Mouse (Mus musculus): ENCODE measurements around the gene Gemin5. TPM values are rescaled to one million over a fixed set of nuclear protein-coding genes. Genes with fewer than 3 reads are reported as not detected.
A peak's percentile ranks its signal among the peaks of the same experiment; 100 is the strongest.
"Not testable (repeated sequence)": the region's sequence is repeated elsewhere in the genome, so short reads cannot be mapped to it uniquely, and the experiment has no call there.

Gene Gemin5
- polyA plus RNA-seq, 2 experiments, result 5.9 to 8.4 TPM

DNA sequence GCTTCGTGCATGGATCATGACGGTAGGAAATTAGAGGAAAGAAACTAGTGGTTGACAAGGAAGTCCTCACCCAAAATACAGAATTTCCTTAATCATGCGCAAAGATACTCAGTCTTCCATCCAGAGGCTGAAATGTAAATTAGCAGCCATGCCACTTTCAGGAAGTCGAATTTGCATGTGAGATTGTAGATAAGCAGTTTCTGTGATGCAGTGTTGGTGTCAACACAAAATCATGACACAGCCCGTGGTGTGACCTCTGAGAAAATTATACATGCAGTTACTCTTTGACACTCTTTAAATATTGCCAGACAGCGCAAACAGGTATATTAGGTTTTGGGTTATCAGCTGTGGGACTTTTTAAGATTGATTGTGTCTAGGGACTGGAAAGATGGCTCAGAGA lies 21.3 kb upstream of the Gemin5 start:
- H3K4me1 ChIP-seq (replicated peaks; ENCODE audit: control insufficient read depth in 2 of 2, insufficient read depth in 2 of 2, low read length in 1 of 2), result peaks cover 0 to 4% of the 10 kb centered on the region in 2 experiments; a peak in 2 of 4 replicates
- H3K4me3 ChIP-seq (ENCODE audit: insufficient read depth in 1 of 2, low read depth in 2 of 2, low read length in 2 of 2), result no peak overlapping the region
- DNase-seq (ENCODE audit: low read depth in 3 of 3, low spot score in 3 of 3) (no peak), ATAC-seq (ENCODE audit: insufficient read depth) (no peak)
- no peaks in the 10 kb centered on the region for H3K27me3 ChIP-seq (ENCODE audit: control insufficient read depth, insufficient read depth, low read length)
- H3K9me3 ChIP-seq (ENCODE audit: control insufficient read depth, low read length), result no peaks in the 10 kb centered on the region
- no peak overlapping the region for H3K27ac ChIP-seq
- H3K9ac ChIP-seq (replicated peaks), result no peak overlapping the region
- TF ChIP-seq EP300 (IDR thresholded peaks at IDR 0.05; ENCODE audit: low read depth) (no peak), CTCF (IDR thresholded peaks at IDR 0.05; ENCODE audit: low read depth) (no peak)
- H3K4me2 ChIP-seq (ENCODE audit: low read depth), result no peak overlapping the region
- H3K36me3 ChIP-seq (replicated peaks; ENCODE audit: control insufficient read depth, insufficient read depth, low read depth), result no peaks in the 10 kb centered on the region
- WGBS (ENCODE audit: insufficient replicate concordance), result 80% methylated on average over 6 of the region's 6 CpGs

DNA sequence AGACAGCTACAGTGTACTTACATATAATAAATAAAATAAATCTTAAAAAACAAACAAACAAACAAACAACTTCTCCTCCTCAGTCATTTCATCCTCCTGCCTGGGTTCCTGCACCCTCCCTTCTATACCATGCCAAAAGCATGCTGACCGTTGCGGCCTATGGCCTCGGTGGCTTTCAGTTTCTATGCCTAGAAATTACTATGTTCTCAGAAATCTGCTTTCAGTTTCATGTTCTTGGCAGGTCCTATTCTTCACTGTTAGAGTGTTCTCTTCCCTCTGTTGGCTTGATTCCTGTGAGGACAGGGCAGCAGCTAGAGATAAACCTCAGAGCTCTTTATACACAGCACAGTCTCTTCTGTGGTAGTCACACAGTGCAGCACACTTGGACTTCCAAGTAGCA lies 15.2 kb upstream of the Gemin5 start:
- H3K4me1 ChIP-seq (replicated peaks; ENCODE audit: control insufficient read depth in 2 of 2, insufficient read depth in 2 of 2, low read length in 1 of 2), result no peaks in the 10 kb centered on the region
- no peak for ATAC-seq (ENCODE audit: insufficient read depth)
- no peak overlapping the region for H3K27ac ChIP-seq
- H3K4me2 ChIP-seq (ENCODE audit: low read depth), result no peak overlapping the region
- H3K27me3 ChIP-seq (ENCODE audit: control insufficient read depth, insufficient read depth, low read length), result no peaks in the 10 kb centered on the region
- peaks cover 2% of the 10 kb centered on the region; the same call in 1 of the 2 replicates for H3K36me3 ChIP-seq (replicated peaks; ENCODE audit: control insufficient read depth, insufficient read depth, low read depth)
- H3K4me3 ChIP-seq (ENCODE audit: insufficient read depth in 1 of 2, low read depth in 2 of 2, low read length in 2 of 2), result no peak overlapping the region
- no peak overlapping the region for H3K9ac ChIP-seq (replicated peaks)
- no peak for DNase-seq (ENCODE audit: low read depth in 3 of 3, low spot score in 3 of 3)
- 80% methylated on average over 3 of the region's 3 CpGs for WGBS (ENCODE audit: insufficient replicate concordance)
- H3K9me3 ChIP-seq (ENCODE audit: control insufficient read depth, low read length), result no peaks in the 10 kb centered on the region
- no peak for TF ChIP-seq CTCF (IDR thresholded peaks at IDR 0.05; ENCODE audit: low read depth)
- no peak for TF ChIP-seq EP300 (IDR thresholded peaks at IDR 0.05; ENCODE audit: low read depth)

DNA sequence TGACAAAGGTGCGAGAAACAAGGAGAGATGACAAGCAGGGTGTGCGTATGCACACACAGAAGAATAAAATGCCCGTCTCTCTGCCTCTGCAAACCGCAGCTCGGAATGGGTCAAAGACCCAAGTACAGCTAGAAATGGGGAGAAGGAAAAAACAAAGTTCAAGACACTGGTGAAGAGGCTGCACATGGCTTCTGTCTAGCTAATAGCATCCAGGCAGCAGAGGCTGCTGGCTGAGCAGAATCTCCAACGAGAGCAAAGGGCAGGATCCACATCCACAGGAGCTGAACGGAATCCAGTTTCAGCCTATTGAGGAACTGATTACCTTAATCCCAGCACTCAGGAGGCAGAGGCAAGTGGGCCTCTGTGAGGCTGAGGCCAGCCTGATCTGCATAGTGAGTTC lies 12.4 kb upstream of the Gemin5 start:
- Histone ChIP-seq H3K27me3 (ENCODE audit: control insufficient read depth, insufficient read depth, low read length) (no peaks in the 10 kb centered on the region), H3K9ac (replicated peaks) (no peak overlapping the region), H3K27ac (no peak overlapping the region), H3K4me1 (replicated peaks; ENCODE audit: control insufficient read depth in 2 of 2, insufficient read depth in 2 of 2, low read length in 1 of 2) (no peaks in the 10 kb centered on the region), H3K4me3 (ENCODE audit: insufficient read depth in 1 of 2, low read depth in 2 of 2, low read length in 2 of 2) (no peak overlapping the region), H3K9me3 (ENCODE audit: control insufficient read depth, low read length) (no peaks in the 10 kb centered on the region), H3K36me3 (replicated peaks; ENCODE audit: control insufficient read depth, insufficient read depth, low read depth) (peaks cover 15% of the 10 kb centered on the region), H3K4me2 (ENCODE audit: low read depth) (no peak overlapping the region)
- DNase-seq (ENCODE audit: low read depth in 3 of 3, low spot score in 3 of 3), result no peak
- 83% methylated on average over 7 of the region's 7 CpGs for WGBS (ENCODE audit: insufficient replicate concordance)
- ATAC-seq (ENCODE audit: insufficient read depth), result no peak
- TF ChIP-seq CTCF (IDR thresholded peaks at IDR 0.05; ENCODE audit: low read depth) (no peak), EP300 (IDR thresholded peaks at IDR 0.05; ENCODE audit: low read depth) (no peak)

DNA sequence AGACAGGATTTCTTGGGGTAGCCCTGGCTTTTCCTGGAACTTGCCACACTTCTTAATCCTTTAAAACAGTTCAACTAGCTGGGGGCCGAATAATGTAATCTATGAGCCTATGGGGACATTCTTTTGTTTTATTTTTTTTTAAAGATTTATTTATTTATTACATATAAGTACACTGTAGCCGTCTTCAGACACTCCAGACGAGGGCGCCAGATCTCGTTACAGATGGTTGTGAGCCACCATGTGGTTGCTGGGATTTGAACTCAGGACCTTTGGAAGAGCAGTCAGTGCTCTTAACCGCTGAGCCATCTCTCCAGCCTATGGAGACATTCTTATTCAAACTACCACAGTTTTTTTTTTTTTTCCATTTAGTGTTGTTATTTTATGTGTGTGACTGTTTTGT lies 11.6 kb upstream of the Gemin5 start:
- not testable (repeated sequence) for ATAC-seq (ENCODE audit: insufficient read depth); H3K9me3 ChIP-seq (ENCODE audit: control insufficient read depth, low read length); DNase-seq (ENCODE audit: low read depth in 3 of 3, low spot score in 3 of 3); H3K27me3 ChIP-seq (ENCODE audit: control insufficient read depth, insufficient read depth, low read length); H3K4me3 ChIP-seq (ENCODE audit: insufficient read depth in 1 of 2, low read depth in 2 of 2, low read length in 2 of 2); H3K27ac ChIP-seq; H3K9ac ChIP-seq (replicated peaks); H3K4me2 ChIP-seq (ENCODE audit: low read depth); H3K4me1 ChIP-seq (replicated peaks; ENCODE audit: control insufficient read depth in 2 of 2, insufficient read depth in 2 of 2, low read length in 1 of 2)
- WGBS (ENCODE audit: insufficient replicate concordance), result 77% methylated on average over 6 of the region's 6 CpGs
- peaks cover 22% of the 10 kb centered on the region for H3K36me3 ChIP-seq (replicated peaks; ENCODE audit: control insufficient read depth, insufficient read depth, low read depth)

DNA sequence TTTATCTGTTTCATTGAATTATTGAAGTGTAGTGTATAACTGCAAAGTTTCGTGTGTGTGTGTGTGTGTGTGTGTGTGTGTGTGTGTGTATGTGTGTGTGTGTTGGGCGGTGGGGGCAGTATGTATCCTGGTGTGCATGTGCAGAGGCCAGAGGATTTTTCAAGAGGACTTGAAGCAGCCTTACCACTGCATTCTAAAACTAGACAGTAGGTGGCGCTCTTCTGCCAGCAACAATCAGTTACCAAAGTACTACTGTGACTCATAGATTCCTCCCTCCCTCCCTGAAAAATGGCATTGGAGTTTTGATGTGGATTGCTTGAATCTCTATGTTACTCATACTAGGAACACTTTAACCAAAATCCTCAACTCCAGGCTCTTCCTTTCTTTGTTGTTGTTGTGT lies 11.2 kb upstream of the Gemin5 start:
- TF ChIP-seq EP300 (IDR thresholded peaks at IDR 0.05; ENCODE audit: low read depth) (no peak), CTCF (IDR thresholded peaks at IDR 0.05; ENCODE audit: low read depth) (peak; percentile 92)
- peak; percentile 59 for ATAC-seq (ENCODE audit: insufficient read depth)
- WGBS (ENCODE audit: insufficient replicate concordance), result 10% methylated on average over 3 of the region's 3 CpGs

More for the DNA sequence above, 11.2 kb upstream of the Gemin5 start:
- Histone ChIP-seq H3K27ac (no peak overlapping the region), H3K4me1 (replicated peaks; ENCODE audit: control insufficient read depth in 2 of 2, insufficient read depth in 2 of 2, low read length in 1 of 2) (no peaks in the 10 kb centered on the region), H3K4me2 (ENCODE audit: low read depth) (no peak overlapping the region), H3K27me3 (ENCODE audit: control insufficient read depth, insufficient read depth, low read length) (no peaks in the 10 kb centered on the region), H3K9me3 (ENCODE audit: control insufficient read depth, low read length) (no peaks in the 10 kb centered on the region), H3K4me3 (ENCODE audit: insufficient read depth in 1 of 2, low read depth in 2 of 2, low read length in 2 of 2) (no peak overlapping the region), H3K36me3 (replicated peaks; ENCODE audit: control insufficient read depth, insufficient read depth, low read depth) (peaks cover 22% of the 10 kb centered on the region), H3K9ac (replicated peaks) (no peak overlapping the region)
- DNase-seq (ENCODE audit: low read depth in 3 of 3, low spot score in 3 of 3), result peak; percentile 80 to 82 (median 80)
